Comparison of ENCODE assay signal across 25 mouse cellular contexts in genomic region chr11:90284623-90285022, GRCm38 (mm10).
"Had no signal": no experiment of that assay in that cellular context is flagged by ENCODE, and none has a peak within 500 bp of the region (broad histone marks: within the 10 kb centered on the region; RNA-seq: fewer than 3 reads in every experiment).

No protein-coding gene starts in this region.

- H3K4me1 ChIP-seq: heart, embryonic 13.5 days; heart, embryonic 15.5 days; hindbrain, embryonic 13.5 days; hindbrain, embryonic 15.5 days; limb, embryonic 13.5 days; limb, embryonic 15.5 days; liver, embryonic 12.5 days had no signal

- ATAC-seq: hindbrain, postnatal 0 days; intestine, embryonic 16.5 days; liver, embryonic 12.5 days had no signal

- H3K36me3 ChIP-seq: heart, embryonic 13.5 days; heart, embryonic 15.5 days; hindbrain, embryonic 13.5 days; hindbrain, embryonic 15.5 days; limb, embryonic 13.5 days; limb, embryonic 15.5 days; liver, embryonic 12.5 days had no signal

- H3K27ac ChIP-seq: gastrocnemius, adult 2 months; heart, adult 2 months; heart, embryonic 13.5 days; heart, embryonic 15.5 days; hindbrain, embryonic 13.5 days; hindbrain, embryonic 15.5 days; hindbrain, postnatal 0 days; limb, embryonic 13.5 days; limb, embryonic 15.5 days; liver, embryonic 12.5 days; liver, embryonic 14.5 days had no signal

- H3K4me2 ChIP-seq: heart, embryonic 11.5 days; heart, embryonic 13.5 days; heart, embryonic 15.5 days; hindbrain, embryonic 13.5 days; hindbrain, embryonic 15.5 days; limb, embryonic 13.5 days; limb, embryonic 15.5 days; liver, embryonic 12.5 days had no signal

- H3K4me3 ChIP-seq: gastrocnemius, adult 2 months; heart, adult 2 months; heart, embryonic 13.5 days; heart, embryonic 15.5 days; hindbrain, embryonic 13.5 days; hindbrain, embryonic 15.5 days; limb, embryonic 13.5 days; limb, embryonic 15.5 days; liver, embryonic 12.5 days had no signal

- DNase-seq: gastrocnemius, adult 2 months; gastrocnemius, postnatal 10 days; gastrocnemius, postnatal 36 days; heart, adult 11 months; heart, adult 2 months; heart, postnatal 14 days; heart, postnatal 36 days; kidney, adult 11 months; kidney, adult 2 months; kidney, postnatal 25 days; layer of hippocampus, adult 9-11 months; layer of hippocampus, postnatal 36 days; left cerebral cortex, postnatal 4 days; lung, adult 18-20 months had no signal

- H3K9ac ChIP-seq: heart, embryonic 13.5 days; heart, embryonic 15.5 days; hindbrain, embryonic 13.5 days; hindbrain, embryonic 15.5 days; limb, embryonic 13.5 days; limb, embryonic 15.5 days; liver, embryonic 12.5 days; liver, embryonic 14.5 days had no signal

- H3K27me3 ChIP-seq: heart, embryonic 13.5 days; heart, embryonic 15.5 days; hindbrain, embryonic 13.5 days; hindbrain, embryonic 15.5 days; limb, embryonic 13.5 days; limb, embryonic 15.5 days; liver, embryonic 12.5 days had no signal

- H3K9me3 ChIP-seq: heart, embryonic 13.5 days; heart, embryonic 15.5 days; hindbrain, embryonic 13.5 days; hindbrain, embryonic 15.5 days; limb, embryonic 13.5 days; limb, embryonic 15.5 days; liver, embryonic 12.5 days had no signal
